ENCODE assay signal across 8 mouse cellular contexts in genomic region chr3:107758176-107758575, GRCm38 (mm10). TPM values are rescaled to one million over a fixed set of nuclear protein-coding genes. Genes with fewer than 3 reads are reported as not detected.
DNase-seq lines count a peak whose midpoint lies in the region; ATAC-seq and TF ChIP-seq lines count a peak whose summit lies in the region.
"Had no signal": no experiment of that assay in that cellular context is flagged by ENCODE, and none has a peak within 500 bp of the region (broad histone marks: within the 10 kb centered on the region; RNA-seq: fewer than 3 reads in every experiment).

No protein-coding gene starts in this region.

- peaks cover 21% of the 10 kb centered on the region for H3K36me3 ChIP-seq in liver, adult 2 months (ENCODE audit: control insufficient read depth, insufficient read depth, low read length)
- H3K36me3 ChIP-seq in forebrain, embryonic 12.5 days (replicated peaks): peaks cover 6% of the 10 kb centered on the region
- H3K36me3 ChIP-seq in intestine, embryonic 14.5 days (ENCODE audit: control insufficient read depth, insufficient read depth, low read length): peaks cover 22% of the 10 kb centered on the region
- no peaks in the 10 kb centered on the region for H3K36me3 ChIP-seq in neural tube, embryonic 14.5 days (ENCODE audit: control insufficient read depth, insufficient read depth, low read length)

- H3K4me2 ChIP-seq in forebrain, embryonic 12.5 days: peak overlapping the region; percentile 91
- H3K4me2 ChIP-seq in intestine, embryonic 14.5 days (ENCODE audit: low read length): peak overlapping the region; percentile 77
- peak overlapping the region; percentile 75 for H3K4me2 ChIP-seq in neural tube, embryonic 14.5 days (ENCODE audit: low read depth, low read length)

- no peak for DNase-seq in liver, adult 2 months (ENCODE audit: extremely low read depth, low read depth, low spot score)
- no peak for DNase-seq in liver
- DNase-seq in intestine, embryonic 14.5 days (ENCODE audit: low spot score): no peak
- DNase-seq in gastrocnemius, adult 8-10 months (ENCODE audit: low spot score in 2 of 2): no peak
- DNase-seq: thymus, postnatal 36 days had no signal

- H3K9me3 ChIP-seq in forebrain, embryonic 12.5 days: no peaks in the 10 kb centered on the region
- H3K9me3 ChIP-seq in intestine, embryonic 14.5 days (ENCODE audit: control insufficient read depth, low read length): no peaks in the 10 kb centered on the region
- H3K9me3 ChIP-seq in neural tube, embryonic 14.5 days (ENCODE audit: control insufficient read depth, low read length): no peaks in the 10 kb centered on the region

- peaks cover 4% of the 10 kb centered on the region; the same call in 1 of the 2 replicates for H3K79me2 ChIP-seq in liver, adult 2 months (ENCODE audit: control insufficient read depth, insufficient read depth, low read length)

- peaks cover 16% of the 10 kb centered on the region for H3K4me1 ChIP-seq in liver, adult 2 months (ENCODE audit: control insufficient read depth, insufficient read depth, low read length)
- H3K4me1 ChIP-seq in forebrain, embryonic 12.5 days: peaks cover 24% of the 10 kb centered on the region
- H3K4me1 ChIP-seq in intestine, embryonic 14.5 days (replicated peaks; ENCODE audit: control insufficient read depth, insufficient read depth, low read length): peaks cover 9% of the 10 kb centered on the region
- peaks cover 18% of the 10 kb centered on the region; the same call in 1 of the 2 replicates for H3K4me1 ChIP-seq in neural tube, embryonic 14.5 days (ENCODE audit: control insufficient read depth, insufficient read depth, low read length)

- ATAC-seq in forebrain, embryonic 12.5 days (ENCODE audit: low FRiP score): no peak
- no peak for ATAC-seq in intestine, embryonic 14.5 days (replicated peaks; ENCODE audit: low FRiP score, low TSS enrichment, low read depth)
- ATAC-seq in neural tube, embryonic 14.5 days (ENCODE audit: low read depth): no peak
- no peak for ATAC-seq in monocyte, adult 5-6 weeks (replicated peaks; ENCODE audit: insufficient number of reproducible peaks, low FRiP score, low TSS enrichment, poor library complexity, severe bottlenecking)

- TF ChIP-seq POLR2A in liver, adult 2 months (IDR thresholded peaks at IDR 0.05; ENCODE audit: extremely low read depth, insufficient read depth, low read length): no peak

- H3K27ac ChIP-seq in liver, adult 2 months (replicated peaks; ENCODE audit: insufficient read depth, low read depth, low read length): no peak overlapping the region
- no peak overlapping the region for H3K27ac ChIP-seq in forebrain, embryonic 12.5 days
- H3K27ac ChIP-seq in intestine, embryonic 14.5 days (ENCODE audit: low read depth): no peak overlapping the region
- H3K27ac ChIP-seq in neural tube, embryonic 14.5 days (ENCODE audit: low read depth, low read length): no peak overlapping the region

- WGBS in liver, adult 2 months: 65% methylated on average over 2 of the region's 2 CpGs
- WGBS in forebrain, embryonic 12.5 days: 78% methylated on average over 2 of the region's 2 CpGs
- 48% methylated on average over 2 of the region's 2 CpGs for WGBS in intestine, embryonic 14.5 days
- 81% methylated on average over 2 of the region's 2 CpGs for WGBS in neural tube, embryonic 14.5 days

- H3K27me3 ChIP-seq in liver, adult 2 months (ENCODE audit: control insufficient read depth, insufficient read depth, low read length): no peaks in the 10 kb centered on the region
- no peaks in the 10 kb centered on the region for H3K27me3 ChIP-seq in forebrain, embryonic 12.5 days
- H3K27me3 ChIP-seq in intestine, embryonic 14.5 days (replicated peaks; ENCODE audit: control insufficient read depth, insufficient read depth, low read length): no peaks in the 10 kb centered on the region
- H3K27me3 ChIP-seq in neural tube, embryonic 14.5 days (ENCODE audit: control insufficient read depth, insufficient read depth, low read length): no peaks in the 10 kb centered on the region

- peak overlapping the region; percentile 66; the same call in 1 of the 2 replicates for H3K4me3 ChIP-seq in liver, adult 2 months (ENCODE audit: insufficient read depth, low read depth, low read length)
- no peak overlapping the region for H3K4me3 ChIP-seq in forebrain, embryonic 12.5 days (replicated peaks)
- H3K4me3 ChIP-seq in intestine, embryonic 14.5 days (ENCODE audit: low read depth, low read length): peak overlapping the region; percentile 67
- H3K4me3 ChIP-seq in neural tube, embryonic 14.5 days (ENCODE audit: low read depth, low read length): no peak overlapping the region; the same call in 1 of the 2 replicates

- H3K9ac ChIP-seq in liver, adult 2 months (ENCODE audit: low read depth, low read length): 0 out of 2 replicates have a peak overlapping the region, but pooled peaks have one; percentile 2
- no peak overlapping the region for H3K9ac ChIP-seq in forebrain, embryonic 12.5 days
- no peak overlapping the region for H3K9ac ChIP-seq in intestine, embryonic 14.5 days (ENCODE audit: low read length)
- no peak overlapping the region for H3K9ac ChIP-seq in neural tube, embryonic 14.5 days (replicated peaks; ENCODE audit: low read depth, low read length)

- no peak for TF ChIP-seq CTCF in liver, adult 2 months (IDR thresholded peaks at IDR 0.05; ENCODE audit: low read depth, low read length)

RNA-seq across cellular contexts. Expression of gene Csf1, which starts 2.1 kb away (rescaled TPM):
- total RNA-seq in liver, adult 2 months (2014; rRNA removed): 3.0 and 3.3 TPM in 2 replicates
- 4.6 and 6.6 TPM in 2 replicates for polyA plus RNA-seq in liver, adult 2 months (2012; rRNA removed)
- polyA plus RNA-seq in forebrain, embryonic 12.5 days (2016; fragmentation: Nextera tagmentation; extraction: Ambion mirVana): 6.1 and 8.3 TPM in 2 replicates
- polyA plus RNA-seq in intestine, embryonic 14.5 days (2014; fragmentation: Nextera tagmentation; extraction: Ambion mirVana): 13.3 and 13.6 TPM in 2 replicates
- 6.3 and 9.3 TPM in 2 replicates for polyA plus RNA-seq in neural tube, embryonic 14.5 days (2014; fragmentation: Nextera tagmentation; extraction: Ambion mirVana)
- 18.1 to 110 TPM (median 76.3 TPM) in 3 replicates for total RNA-seq in monocyte, adult 5-6 weeks (2017)
- total RNA-seq in gastrocnemius, adult 8-10 months (2022): 1 to 10 TPM; 5.0 to 7.4 (median 6.8) TPM

Comparison
In these comparisons a context has a peak if more than half of its experiments do, and no peak if none do; other contexts are left out.
1. H3K4me3 ChIP-seq: peak in liver, adult 2 months (single experiment) and intestine, embryonic 14.5 days (single experiment); none in forebrain, embryonic 12.5 days (single experiment) and neural tube, embryonic 14.5 days (single experiment).
2. Peak in every context shown above with its lines, with median percentiles within 50 percentile points of each other: H3K4me2 ChIP-seq.